Mouse (Mus musculus): ENCODE measurements around the gene Klhdc8b.

The Klhdc8b gene

GRCm38 (mm10) chr9:108450292-108451169, 10.8 kb downstream of the Klhdc8b start:
- DNase-seq = peak; percentile 67

- DNase-seq = peak; percentile 62
Measured at GRCm38 (mm10) chr9:108449860-108450259, 11.5 kb downstream of the Klhdc8b start.

DNA sequence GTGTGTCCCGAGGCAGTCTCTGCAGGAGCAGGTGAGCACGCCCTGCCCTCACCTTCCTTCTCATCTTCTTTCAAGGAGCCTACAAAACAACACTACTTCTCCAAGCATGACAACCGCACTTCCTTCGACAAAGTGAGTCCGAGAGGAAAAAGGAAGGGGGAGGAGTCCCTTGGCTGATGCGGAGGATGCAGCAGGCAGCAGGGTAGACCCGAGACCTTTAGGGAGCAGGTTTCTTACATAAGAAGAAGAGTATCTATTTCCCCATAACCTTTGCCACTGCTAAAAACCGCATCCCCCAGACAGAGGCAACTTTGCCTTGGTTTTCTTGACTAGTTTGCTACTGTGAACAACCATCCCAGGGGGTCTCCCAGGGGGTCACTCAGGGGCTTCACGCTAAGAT, 16.3 kb downstream of the Klhdc8b start:
- no peak for DNase-seq

DNA sequence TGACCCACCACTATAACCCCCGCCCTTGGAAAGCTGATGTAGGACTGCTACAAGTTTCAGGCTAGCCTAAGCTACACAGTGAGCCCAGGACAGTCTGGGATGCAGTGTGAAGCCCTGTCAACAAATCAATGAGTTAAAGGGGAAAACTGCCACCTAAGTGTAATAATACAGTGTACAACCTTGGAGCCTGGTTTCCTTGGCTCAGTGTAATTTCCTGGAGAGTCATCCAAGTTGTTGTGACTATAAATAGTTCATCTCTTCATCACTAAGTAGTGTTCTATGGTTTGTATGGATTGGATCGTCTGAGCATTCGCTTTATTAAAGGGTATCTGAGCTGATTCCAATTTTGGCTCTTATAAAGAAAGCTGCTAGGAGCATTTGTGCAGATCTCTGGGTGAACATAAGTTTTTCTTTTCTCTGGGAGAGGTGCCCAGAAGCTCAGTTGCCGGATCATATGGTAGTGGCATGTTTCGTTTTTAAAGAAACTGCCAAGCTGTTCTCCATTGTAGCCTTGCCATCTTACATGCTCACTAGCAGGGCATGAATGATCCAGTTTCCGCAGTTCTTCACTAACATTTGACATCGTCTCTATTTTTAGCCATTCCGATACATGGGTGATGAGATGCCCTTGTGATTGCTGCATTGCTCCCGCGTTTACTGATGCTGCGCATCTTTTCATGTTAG, 20.0 kb downstream of the Klhdc8b start:
- no peak for DNase-seq

- no peak for DNase-seq
Measured at GRCm38 (mm10) chr9:108440485-108440884, 20.9 kb downstream of the Klhdc8b start.

DNA sequence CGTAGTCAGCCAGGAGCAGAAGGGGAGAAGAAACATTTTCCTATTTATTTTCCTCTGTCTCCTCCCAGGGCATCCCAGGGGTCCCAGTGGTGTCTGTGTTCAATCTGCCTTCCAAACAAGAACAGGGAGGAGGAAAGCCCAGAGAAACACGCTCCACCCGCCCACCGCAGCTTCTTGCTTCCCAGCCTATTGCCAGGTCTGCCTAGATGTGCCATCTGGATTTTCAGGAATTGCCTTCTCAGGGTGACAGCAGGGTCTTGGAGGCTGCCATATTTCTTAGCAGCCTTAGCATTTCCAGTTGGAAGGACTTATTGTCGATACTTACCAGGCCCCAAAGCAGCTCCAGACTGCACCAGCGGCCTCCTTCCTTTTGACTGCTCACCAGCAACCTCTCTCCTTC, 22.2 kb downstream of the Klhdc8b start:
- DNase-seq = no peak

GRCm38 (mm10) chr9:108436182-108436581, 25.2 kb downstream of the Klhdc8b start, which contains the start of gene BC048562:
Gene BC048562 (plus strand): TSS chr9:108436482.
- no peak for DNase-seq

GRCm38 (mm10) chr9:108431431-108432067, 29.8 kb downstream of the Klhdc8b start:
- peak; percentile 64 for DNase-seq

DNA sequence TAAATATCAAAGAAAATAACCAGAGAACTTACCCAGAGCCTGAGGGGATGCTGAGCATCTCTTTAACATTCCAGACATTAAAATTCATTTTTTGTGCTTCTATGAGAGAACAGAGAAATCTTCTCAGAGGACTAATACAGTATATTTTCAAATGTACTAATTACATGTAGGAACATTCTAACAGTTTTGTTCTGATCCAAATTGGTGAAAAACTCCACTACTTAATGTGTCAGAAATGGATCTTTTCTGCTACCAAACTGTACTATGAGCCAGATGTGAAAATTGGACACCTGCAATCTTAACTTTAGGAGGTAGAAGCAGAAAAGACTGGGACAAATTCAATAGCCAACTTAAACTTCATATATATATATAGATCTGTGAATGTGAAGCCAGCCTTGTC, 33.0 kb downstream of the Klhdc8b start, which contains the start of gene Ccdc36:
Gene Ccdc36 (minus strand): TSS at position 101 of the 400 bp plus-strand sequence.
- no peak for DNase-seq

- peak; percentile 40 for DNase-seq
Measured at GRCm38 (mm10) chr9:108412221-108412620, 49.2 kb downstream of the Klhdc8b start.

GRCm38 (mm10) chr9:108411381-108411942, 49.9 kb downstream of the Klhdc8b start:
- no peak for DNase-seq

- DNase-seq = no peak
Measured at GRCm38 (mm10) chr9:108409535-108409934, 51.8 kb downstream of the Klhdc8b start.

- DNase-seq = no peak
Measured at GRCm38 (mm10) chr9:108404451-108404850, 56.9 kb downstream of the Klhdc8b start.

DNA sequence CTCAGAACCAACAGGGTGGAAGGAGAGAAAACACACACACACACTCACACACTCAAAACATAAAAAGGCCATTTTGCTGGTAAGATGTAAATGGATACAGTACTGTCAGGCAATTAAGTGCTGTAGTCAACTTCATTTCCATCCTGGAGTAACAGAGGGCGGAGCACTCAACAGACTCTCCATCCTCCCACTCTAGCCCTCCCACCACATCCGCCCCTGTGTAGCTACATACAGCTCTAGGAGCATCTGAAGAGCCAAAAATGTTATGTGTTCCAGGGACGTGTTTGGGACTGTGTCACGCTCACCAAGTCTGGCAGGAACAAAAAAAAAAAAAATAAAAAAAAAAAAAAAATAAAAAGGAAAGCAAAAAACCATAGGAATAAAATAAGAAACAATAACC, 58.3 kb downstream of the Klhdc8b start:
- no peak for DNase-seq

GRCm38 (mm10) chr9:108401186-108401960, 60.0 kb downstream of the Klhdc8b start:
- peak; percentile 29 for DNase-seq

DNA sequence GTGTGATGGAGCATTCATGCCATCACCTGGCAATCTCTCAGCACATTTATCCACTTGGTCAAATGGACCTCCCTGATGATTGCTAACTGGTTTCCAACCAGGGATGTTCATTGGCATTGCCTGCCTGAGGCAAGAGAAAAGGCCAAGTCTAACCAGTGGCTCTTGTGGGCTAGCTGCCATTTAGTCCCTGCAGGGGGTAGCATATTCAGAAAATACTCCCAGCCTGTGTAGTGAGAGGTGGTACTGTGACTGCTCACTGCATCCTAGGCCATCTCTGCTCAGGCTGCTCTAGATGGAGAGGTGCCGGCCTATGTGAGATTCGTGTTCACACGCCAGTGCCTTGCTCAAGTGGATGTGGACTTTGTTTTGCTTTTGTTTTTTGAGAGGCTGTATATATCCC, 63.1 kb downstream of the Klhdc8b start:
- DNase-seq = no peak
